Mouse (Mus musculus) cerebellum, adult 2 months (tissue): ENCODE measurements at regions not wholly inside any gene's neighbourhood (a gene's known extent, or its start where the extent isn't known, plus 50 kb on each side); places are given as distances from the start of the nearest gene placed in this dataset.

ENCODE experiments used
- DNase-seq, 2 experiments: peaks; one replicate each; pipeline ENCODE4 v3.0.0; 2021
- H3K27ac ChIP-seq: fragments of 200-500 bp; 2 replicates; pipeline ENCODE4 v1.5.1; 2012; ENCODE audit warnings: low read length, control low read depth, inconsistent platforms; ENCODE audit not compliant: insufficient read depth
- H3K27me3 ChIP-seq: fragments of 200-500 bp; 2 replicates; pipeline ENCODE4 v1.6.1; 2012; ENCODE audit warnings: inconsistent platforms, mild to moderate bottlenecking, low read length, moderate library complexity; ENCODE audit not compliant: control insufficient read depth, insufficient read depth
- H3K4me1 ChIP-seq: fragments of 200-500 bp; 2 replicates; pipeline ENCODE4 v1.6.1; 2011; ENCODE audit warnings: low read length; ENCODE audit not compliant: control insufficient read depth, insufficient read depth
- H3K4me3 ChIP-seq: fragments of 200-500 bp; replicated peaks from 2 replicates; pipeline ENCODE3; 2011; ENCODE audit warnings: mild to moderate bottlenecking, low read depth, low read length, control low read depth; ENCODE audit not compliant: insufficient read depth
- CTCF ChIP-seq: fragments of 200-500 bp; IDR thresholded peaks from 2 replicates; pipeline ENCODE4 v1.5.1; 2011; ENCODE audit warnings: low read depth, mild to moderate bottlenecking, control low read depth, low read length, moderate library complexity, borderline replicate concordance; ENCODE audit not compliant: insufficient read depth
- POLR2A ChIP-seq: fragments of 200-500 bp; IDR thresholded peaks from 2 replicates; pipeline ENCODE4 v1.6.1; 2011; ENCODE audit warnings: low read length, control low read depth, borderline replicate concordance; ENCODE audit not compliant: insufficient read depth
- WGBS: fragments of 180-500 bp; shearing (Covaris S2); methylation state at CpG from one replicate; pipeline ENCODE4 v1.1.7; 2018; 5-methylcytosine and 5-hydroxymethylcytosine counted together

GRCm38 (mm10) chr10:6262029-6262428 lies 339.8 kb upstream of the Rgs17 start:
- peak in 1 of 2 experiments; percentile 3 for DNase-seq
- Histone ChIP-seq H3K27ac (no peak overlapping the region), H3K4me3 (no peak overlapping the region), H3K4me1 (no peaks in the 10 kb centered on the region), H3K27me3 (no peaks in the 10 kb centered on the region)
- TF ChIP-seq CTCF (no peak), POLR2A (no peak)

- no peaks in the 10 kb centered on the region for H3K27me3 ChIP-seq
- no peak overlapping the region for H3K27ac ChIP-seq
- no peak overlapping the region for H3K4me3 ChIP-seq
- TF ChIP-seq CTCF (no peak), POLR2A (no peak)
- DNase-seq: no peak
- H3K4me1 ChIP-seq: no peaks in the 10 kb centered on the region
Measured at GRCm38 (mm10) chr10:6265662-6266061, 343.5 kb upstream of the Rgs17 start.

GRCm38 (mm10) chr10:6291388-6291787 lies 369.2 kb upstream of the Rgs17 start:
- 65% methylated on average over 1 of the region's 1 CpGs for WGBS
- TF ChIP-seq POLR2A (no peak), CTCF (no peak)

GRCm38 (mm10) chr10:6296621-6297020 lies 374.4 kb upstream of the Rgs17 start:
- H3K27ac ChIP-seq: no peak overlapping the region
- no peak overlapping the region for H3K4me3 ChIP-seq
- TF ChIP-seq CTCF (no peak), POLR2A (no peak)
- DNase-seq: peak; percentile 91 to 94
- WGBS: 9% methylated on average over 4 of the region's 4 CpGs
- peaks cover 5% of the 10 kb centered on the region; the same call in 1 of the 2 replicates for H3K4me1 ChIP-seq
- H3K27me3 ChIP-seq: no peaks in the 10 kb centered on the region

More at GRCm38 (mm10) chr10:6291388-6291787, 369.2 kb upstream of the Rgs17 start:
- DNase-seq: no peak
- Histone ChIP-seq H3K27me3 (no peaks in the 10 kb centered on the region), H3K4me1 (no peaks in the 10 kb centered on the region), H3K27ac (no peak overlapping the region), H3K4me3 (no peak overlapping the region)

- H3K4me1 ChIP-seq: peaks cover 5% of the 10 kb centered on the region; the same call in 1 of the 2 replicates
- no peaks in the 10 kb centered on the region for H3K27me3 ChIP-seq
- H3K27ac ChIP-seq: no peak overlapping the region
- H3K4me3 ChIP-seq: no peak overlapping the region
- DNase-seq: no peak
- 67% methylated on average over 1 of the region's 1 CpGs for WGBS
- TF ChIP-seq POLR2A (no peak), CTCF (no peak)
Measured at GRCm38 (mm10) chr10:6297796-6298195, 375.6 kb upstream of the Rgs17 start.

GRCm38 (mm10) chr10:6298682-6299081 lies 376.5 kb upstream of the Rgs17 start:
- Histone ChIP-seq H3K4me3 (no peak overlapping the region), H3K27ac (no peak overlapping the region), H3K27me3 (no peaks in the 10 kb centered on the region), H3K4me1 (peaks cover 5% of the 10 kb centered on the region; the same call in 1 of the 2 replicates)
- DNase-seq: peak; percentile 46 to 79
- WGBS: 6% methylated on average over 2 of the region's 2 CpGs
- TF ChIP-seq POLR2A (no peak), CTCF (no peak)

- Histone ChIP-seq H3K4me1 (peaks cover 5% of the 10 kb centered on the region; the same call in 1 of the 2 replicates), H3K27me3 (no peaks in the 10 kb centered on the region), H3K4me3 (no peak overlapping the region), H3K27ac (no peak overlapping the region)
- TF ChIP-seq POLR2A (no peak), CTCF (no peak)
- DNase-seq: peak; percentile 31 to 73
Measured at GRCm38 (mm10) chr10:6301514-6301913, 379.3 kb upstream of the Rgs17 start.

- no peak for TF ChIP-seq CTCF
- TF ChIP-seq POLR2A: no peak
- H3K4me3 ChIP-seq: no peak overlapping the region
- H3K27me3 ChIP-seq: no peaks in the 10 kb centered on the region
- 93% methylated on average over 2 of the region's 2 CpGs for whole genome bisulfite sequencing
- no peaks in the 10 kb centered on the region for H3K4me1 ChIP-seq
- DNase-seq: no peak
- H3K27ac ChIP-seq: no peak overlapping the region
Measured at GRCm38 (mm10) chr10:6309351-6309750, 387.2 kb upstream of the Rgs17 start.
